Mouse (Mus musculus): ENCODE data around the gene Atp6v0e2.

The Atp6v0e2 gene

GRCm38 (mm10) chr6:48573981-48574380 is 36.6 kb downstream of the Atp6v0e2 start:
- DNase-seq (ENCODE audit: low read depth): no peak

- no peak for DNase-seq (ENCODE audit: low read depth)
Measured at GRCm38 (mm10) chr6:48578736-48579135, 41.3 kb downstream of the Atp6v0e2 start.

- DNase-seq (ENCODE audit: low read depth): peak; percentile 50
Measured at GRCm38 (mm10) chr6:48579215-48579648, 41.8 kb downstream of the Atp6v0e2 start.

GRCm38 (mm10) chr6:48581257-48581656 is 43.8 kb downstream of the Atp6v0e2 start:
- no peak for DNase-seq (ENCODE audit: low read depth)

GRCm38 (mm10) chr6:48582037-48582436 is 44.6 kb downstream of the Atp6v0e2 start:
- DNase-seq (ENCODE audit: low read depth): peak; percentile 86

- no peak for DNase-seq (ENCODE audit: low read depth)
Measured at GRCm38 (mm10) chr6:48589194-48589750, 51.9 kb downstream of the Atp6v0e2 start, which contains the start of gene Gm45021. TSS of gene Gm45021 (plus strand) at chr6:48589610.

Measured in induced T-regulatory cell, adult 2 months (primary cell).